Mouse (Mus musculus): ENCODE results near the gene Mymk. TPM values are rescaled to one million over a fixed set of nuclear protein-coding genes. Genes with fewer than 3 reads are reported as not detected.

The Mymk gene
- polyA plus RNA-seq (2014; fragmentation: Illumina TruSeq; extraction: RNeasy Lipid Tissue Mini Kit (QIAGEN cat#74804); ENCODE audit: low replicate concordance) = not detected

DNA sequence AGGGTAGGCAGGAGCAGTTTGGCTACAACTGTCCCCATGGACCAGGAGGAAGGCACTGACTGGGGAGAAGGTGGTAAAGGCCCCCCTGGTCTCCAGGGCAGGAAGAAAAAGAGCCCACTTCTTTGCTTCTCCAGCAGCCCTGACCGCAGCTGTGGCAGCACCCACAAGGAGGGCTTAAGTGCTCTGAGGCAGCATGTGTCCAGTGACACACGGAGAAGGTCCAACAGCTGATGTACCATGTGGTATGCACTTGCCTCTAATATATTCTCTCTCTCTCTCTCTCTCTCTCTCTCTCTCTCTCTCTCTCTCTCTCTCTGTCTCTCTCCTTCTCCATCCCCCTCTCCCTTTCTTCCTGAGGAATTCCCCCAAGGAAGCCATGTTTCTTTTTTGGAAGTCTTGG lies at the start of gene Mymk:
Mymk (minus strand) TSS at position 202 of the 400 bp plus-strand sequence.

DNA sequence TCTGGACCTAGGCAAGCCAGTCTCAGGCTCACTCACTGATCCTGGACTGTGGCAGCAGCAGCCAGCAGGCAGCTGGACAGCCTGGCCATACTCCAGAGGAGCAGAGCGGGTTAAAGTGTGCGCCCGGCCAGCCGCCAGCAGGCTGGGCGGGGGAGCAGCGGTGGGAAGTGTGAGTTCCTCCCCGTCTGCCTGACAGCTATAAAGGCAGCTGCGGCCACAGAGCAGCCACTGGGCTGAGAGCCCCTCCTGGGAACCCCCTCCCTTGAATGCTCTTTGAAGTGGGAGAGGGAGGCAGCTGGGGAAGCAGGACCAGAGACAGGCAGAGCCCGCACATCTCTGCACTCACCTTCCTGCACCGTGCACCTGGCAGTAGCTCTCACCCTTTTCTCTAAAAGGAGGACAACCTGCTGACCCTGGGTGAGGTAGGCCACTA lies 7.2 kb upstream of the Mymk start, which contains the start of gene Adamtsl2:
Adamtsl2 (plus strand) TSS at position 228 of the 433 bp plus-strand sequence.

DNA sequence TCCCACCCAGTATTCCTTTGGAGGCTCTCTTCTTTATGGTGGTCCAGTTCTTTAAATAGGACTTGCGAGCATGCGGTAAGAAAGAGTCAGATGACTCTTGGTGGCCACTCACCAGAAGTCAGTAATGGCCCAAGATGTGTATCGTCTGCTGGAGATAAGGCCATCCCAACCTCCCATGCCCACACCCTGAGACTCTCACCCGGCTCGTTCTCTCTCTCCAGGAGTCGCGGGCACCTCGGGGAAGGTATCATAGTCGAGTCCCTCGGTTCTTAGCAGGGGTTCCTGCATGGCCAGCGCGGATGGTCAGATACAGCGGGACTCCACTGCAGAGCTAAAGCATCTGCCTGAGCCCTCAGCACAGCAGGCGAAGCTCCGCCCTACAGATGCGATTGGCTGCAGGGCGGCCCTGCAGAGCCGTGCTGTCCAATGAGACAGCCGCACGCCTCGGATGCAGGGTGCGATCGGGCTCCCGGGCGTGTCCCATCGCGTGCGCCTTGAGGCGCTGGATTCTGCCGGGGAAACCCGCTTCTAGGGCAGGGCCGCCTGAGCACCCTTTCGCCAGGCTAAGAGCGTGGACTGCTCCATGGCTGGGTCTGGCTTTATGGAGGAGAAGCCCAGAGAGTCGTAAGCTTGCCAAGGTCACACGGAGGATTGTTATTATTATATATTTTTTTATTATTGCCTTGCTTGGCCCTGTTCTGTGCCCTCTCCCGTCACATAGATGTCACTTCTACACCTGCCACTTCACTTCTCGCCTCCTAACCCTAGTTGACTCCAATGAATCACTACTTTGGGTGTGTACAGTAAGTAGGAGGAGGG lies 44.2 kb downstream of the Mymk start, which contains the start of gene Slc2a6:
Slc2a6 (minus strand) TSS at position 381 of the 819 bp plus-strand sequence.

Other genes with a start within 250 kb of the Mymk start
- not detected for gene Abo, start 207.2 kb downstream of the Mymk start, polyA plus RNA-seq (2014; fragmentation: Illumina TruSeq; extraction: RNeasy Lipid Tissue Mini Kit (QIAGEN cat#74804); ENCODE audit: low replicate concordance)
- gene Surf6, start 169.3 kb downstream of the Mymk start, polyA plus RNA-seq (2014; fragmentation: Illumina TruSeq; extraction: RNeasy Lipid Tissue Mini Kit (QIAGEN cat#74804); ENCODE audit: low replicate concordance) = 5.5 TPM
- gene Med22, start 161.5 kb downstream of the Mymk start, polyA plus RNA-seq (2014; fragmentation: Illumina TruSeq; extraction: RNeasy Lipid Tissue Mini Kit (QIAGEN cat#74804); ENCODE audit: low replicate concordance) = 5.4 TPM
- gene Rpl7a, start 161.4 kb downstream of the Mymk start, polyA plus RNA-seq (2014; fragmentation: Illumina TruSeq; extraction: RNeasy Lipid Tissue Mini Kit (QIAGEN cat#74804); ENCODE audit: low replicate concordance) = 33.3 TPM
- gene Surf2, start 155.8 kb downstream of the Mymk start, polyA plus RNA-seq (2014; fragmentation: Illumina TruSeq; extraction: RNeasy Lipid Tissue Mini Kit (QIAGEN cat#74804); ENCODE audit: low replicate concordance) = 3.6 TPM
- gene Surf1, start 155.6 kb downstream of the Mymk start, polyA plus RNA-seq (2014; fragmentation: Illumina TruSeq; extraction: RNeasy Lipid Tissue Mini Kit (QIAGEN cat#74804); ENCODE audit: low replicate concordance) = 21.3 TPM
- gene Surf4, start 138.3 kb downstream of the Mymk start, polyA plus RNA-seq (2014; fragmentation: Illumina TruSeq; extraction: RNeasy Lipid Tissue Mini Kit (QIAGEN cat#74804); ENCODE audit: low replicate concordance) = 186 TPM
- not detected for gene Stkld1, start 138.1 kb downstream of the Mymk start, polyA plus RNA-seq (2014; fragmentation: Illumina TruSeq; extraction: RNeasy Lipid Tissue Mini Kit (QIAGEN cat#74804); ENCODE audit: low replicate concordance)
- 56.6 TPM for gene Rexo4, start 107.8 kb downstream of the Mymk start, polyA plus RNA-seq (2014; fragmentation: Illumina TruSeq; extraction: RNeasy Lipid Tissue Mini Kit (QIAGEN cat#74804); ENCODE audit: low replicate concordance)
- gene Adamts13, start 98.8 kb downstream of the Mymk start, polyA plus RNA-seq (2014; fragmentation: Illumina TruSeq; extraction: RNeasy Lipid Tissue Mini Kit (QIAGEN cat#74804); ENCODE audit: low replicate concordance) = not detected
- 14.2 TPM for gene Cacfd1, start 62.3 kb downstream of the Mymk start, polyA plus RNA-seq (2014; fragmentation: Illumina TruSeq; extraction: RNeasy Lipid Tissue Mini Kit (QIAGEN cat#74804); ENCODE audit: low replicate concordance)
- gene Slc2a6, start 44.2 kb downstream of the Mymk start, polyA plus RNA-seq (2014; fragmentation: Illumina TruSeq; extraction: RNeasy Lipid Tissue Mini Kit (QIAGEN cat#74804); ENCODE audit: low replicate concordance) = not detected
- gene Adamtsl2, start 7.2 kb upstream of the Mymk start, polyA plus RNA-seq (2014; fragmentation: Illumina TruSeq; extraction: RNeasy Lipid Tissue Mini Kit (QIAGEN cat#74804); ENCODE audit: low replicate concordance) = not detected
- gene Fam163b, start 70.3 kb upstream of the Mymk start, polyA plus RNA-seq (2014; fragmentation: Illumina TruSeq; extraction: RNeasy Lipid Tissue Mini Kit (QIAGEN cat#74804); ENCODE audit: low replicate concordance) = not detected
- gene Dbh, start 93.1 kb upstream of the Mymk start, polyA plus RNA-seq (2014; fragmentation: Illumina TruSeq; extraction: RNeasy Lipid Tissue Mini Kit (QIAGEN cat#74804); ENCODE audit: low replicate concordance) = not detected
- gene Sardh, start 176.2 kb upstream of the Mymk start, polyA plus RNA-seq (2014; fragmentation: Illumina TruSeq; extraction: RNeasy Lipid Tissue Mini Kit (QIAGEN cat#74804); ENCODE audit: low replicate concordance) = 0.67 TPM